Mouse (Mus musculus) leukemia stem cell, adult 10-12 weeks (primary cell): Measurements from ENCODE around the gene Parp9. TPM values are rescaled to one million over a fixed set of nuclear protein-coding genes. Genes with fewer than 3 reads are reported as not detected.

Experiments used
- polyA plus RNA-seq: library from polyadenylated mRNA; stranded (reverse); fragments of >175 nt; gene quantifications from 2 replicates; pipeline ENCODE4 v1.2.3, GENCODE M21; 2012; ENCODE audit warnings: low replicate concordance

The Parp9 gene
- polyA plus RNA-seq: 1.4 and 6.4 TPM in 2 replicates

DNA sequence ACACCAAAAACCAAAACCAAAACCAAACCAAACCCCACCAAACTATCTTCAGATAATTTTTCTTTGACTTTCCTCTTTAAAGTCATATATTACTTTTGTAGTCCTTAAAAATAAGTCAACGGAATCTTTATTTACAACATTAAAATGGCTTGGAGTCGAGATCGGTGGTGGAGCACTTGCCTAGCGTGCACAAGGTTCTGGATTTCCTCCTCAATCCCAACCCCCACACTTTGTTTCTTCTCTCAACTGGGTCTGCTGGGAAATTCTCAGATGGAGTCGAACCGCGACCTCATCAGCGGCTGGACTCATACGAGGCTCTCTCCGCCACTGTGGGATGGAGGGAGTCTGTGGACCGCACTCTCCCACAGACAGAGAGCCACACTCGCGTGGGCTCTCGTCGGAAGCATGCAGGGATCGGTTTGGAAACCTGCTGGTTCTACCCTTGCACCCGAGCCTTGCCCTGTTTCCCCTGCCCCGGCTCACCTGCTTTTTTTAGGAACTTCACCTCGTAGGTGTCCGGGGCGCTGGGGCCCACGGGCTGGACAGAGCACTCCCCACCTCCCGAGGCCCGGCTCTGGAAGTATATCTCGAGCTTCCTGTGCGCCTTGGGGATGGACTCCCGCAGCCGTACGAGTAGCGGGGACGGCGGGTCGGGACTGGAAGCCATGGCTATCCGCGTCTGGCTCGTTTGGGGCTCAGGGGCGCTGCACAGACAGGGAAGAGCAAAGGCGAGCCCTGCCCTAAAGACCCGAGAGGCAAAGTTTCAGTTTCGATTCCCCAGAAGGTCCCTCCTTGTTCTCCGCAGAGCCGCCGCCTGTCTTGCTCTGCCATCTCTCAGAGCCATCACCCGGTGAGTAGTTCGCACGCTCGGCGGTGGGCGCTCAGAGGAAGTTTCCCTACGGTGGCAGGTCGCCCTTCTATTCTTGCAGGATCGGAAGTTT, at the start of gene Parp9, which contains the start of gene Dtx3l:
Parp9 (plus strand) TSS at position 260 of the 941 bp plus-strand sequence.
Dtx3l (minus strand) TSS at position 941 of the 941 bp plus-strand sequence.

DNA sequence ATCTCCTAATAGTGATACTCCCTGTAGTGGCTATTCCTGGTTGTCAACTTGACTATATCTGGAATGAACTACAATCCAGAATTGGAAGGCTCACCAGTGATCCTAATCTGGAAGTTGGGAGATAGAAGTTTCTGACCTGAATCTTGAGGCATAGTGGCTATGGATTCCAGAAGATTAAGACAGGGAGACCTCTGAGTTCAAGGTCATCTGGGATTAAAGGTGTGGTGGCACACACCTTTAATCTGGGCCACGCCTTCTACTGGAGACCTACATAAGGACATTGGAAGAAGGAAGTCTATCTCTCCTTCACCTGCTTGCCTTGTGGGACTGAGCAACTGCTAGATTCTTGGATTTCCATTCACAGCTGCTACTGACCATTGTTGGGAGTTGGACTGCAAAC, 40.2 kb downstream of the Parp9 start, which contains the start of gene Kpna1:
Kpna1 (plus strand) TSS at position 301 of the 400 bp plus-strand sequence.

Other genes with a start within 250 kb of the Parp9 start
- gene Dirc2, start 169.1 kb upstream of the Parp9 start, polyA plus RNA-seq: 5.0 and 5.2 TPM in 2 replicates
- gene Hspbap1, start 168.1 kb upstream of the Parp9 start, polyA plus RNA-seq: 10.8 and 10.9 TPM in 2 replicates
- gene Parp14, start 66.9 kb upstream of the Parp9 start, polyA plus RNA-seq: 8.1 and 9.4 TPM in 2 replicates
- gene Dtx3l, start 681 bp downstream of the Parp9 start, polyA plus RNA-seq: 3.0 and 4.9 TPM in 2 replicates
- 26.0 and 35.9 TPM in 2 replicates for gene Kpna1, start 40.3 kb downstream of the Parp9 start, polyA plus RNA-seq
- 0.10 and 1.1 TPM in 2 replicates for gene Wdr5b, start 102.7 kb downstream of the Parp9 start, polyA plus RNA-seq
- gene Fam162a, start 133.1 kb downstream of the Parp9 start, polyA plus RNA-seq: 13.2 and 20.5 TPM in 2 replicates
- 1.9 and 4.1 TPM in 2 replicates for gene Ccdc58, start 133.2 kb downstream of the Parp9 start, polyA plus RNA-seq
- not detected in 2 replicates for gene Csta1, start 192.8 kb downstream of the Parp9 start, polyA plus RNA-seq
- not detected in 2 replicates for gene Stfa2l1, start 218.3 kb downstream of the Parp9 start, polyA plus RNA-seq
- not detected in 2 replicates for gene Gm5483, start 245.7 kb downstream of the Parp9 start, polyA plus RNA-seq